Mouse (Mus musculus) CD4-positive, CD25-positive, alpha-beta regulatory T cell, adult 2 months (primary cell): ENCODE measurements around the gene Lrrc20.

Experiments
- DNase-seq: peaks from one replicate; pipeline ENCODE4 v3.0.0-alpha.2; 2012; ENCODE audit warnings: low read depth, low spot score

The Lrrc20 gene

GRCm38 (mm10) chr10:61473640-61474039 is 2.0 kb upstream of the Lrrc20 start:
- DNase-seq, result no peak

GRCm38 (mm10) chr10:61474344-61474743 is 1.3 kb upstream of the Lrrc20 start:
- DNase-seq, result no peak

- DNase-seq, result no peak
Observed at GRCm38 (mm10) chr10:61476440-61477165, 1.0 kb downstream of the Lrrc20 start.

DNA sequence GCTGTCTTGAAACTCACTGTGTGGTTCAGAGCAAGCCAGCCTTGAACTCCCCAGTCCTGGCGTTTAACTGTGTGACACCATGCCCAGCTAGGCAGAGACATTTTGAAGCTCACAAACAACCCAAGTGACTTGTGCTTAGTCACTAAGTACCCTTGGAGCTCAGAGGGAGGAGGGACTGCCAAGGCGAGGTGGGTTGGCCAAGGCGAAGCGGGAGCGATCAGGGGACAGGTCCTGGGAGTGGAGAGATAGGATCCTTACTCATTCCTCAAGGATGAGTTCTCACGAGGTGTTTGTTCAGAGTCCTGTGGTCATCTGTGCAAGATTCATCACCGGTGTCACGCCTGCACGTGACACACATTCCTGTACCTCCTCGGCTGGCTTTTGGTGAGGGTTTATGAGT is 3.9 kb downstream of the Lrrc20 start:
- no peak for DNase-seq

DNA sequence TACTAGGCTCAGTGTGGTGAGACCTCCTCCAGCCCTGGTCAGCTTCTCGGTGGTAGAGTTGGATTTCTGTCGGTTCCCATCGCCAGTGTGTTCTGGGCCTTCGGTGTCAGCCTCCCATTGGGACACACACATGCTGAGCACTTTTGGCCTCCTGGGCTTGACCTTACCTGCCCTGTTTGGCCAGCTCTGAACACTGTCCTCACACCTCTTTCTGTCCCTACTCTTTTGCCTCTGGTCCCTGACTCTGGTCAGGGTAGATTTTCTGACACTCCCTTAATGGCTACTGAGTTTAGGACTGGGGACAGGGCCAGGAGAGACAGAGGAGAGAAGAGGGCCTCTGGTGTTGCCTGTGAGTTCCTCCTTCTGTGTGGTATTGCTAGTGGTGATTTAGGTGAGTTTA is 4.3 kb downstream of the Lrrc20 start:
- no peak for DNase-seq

DNA sequence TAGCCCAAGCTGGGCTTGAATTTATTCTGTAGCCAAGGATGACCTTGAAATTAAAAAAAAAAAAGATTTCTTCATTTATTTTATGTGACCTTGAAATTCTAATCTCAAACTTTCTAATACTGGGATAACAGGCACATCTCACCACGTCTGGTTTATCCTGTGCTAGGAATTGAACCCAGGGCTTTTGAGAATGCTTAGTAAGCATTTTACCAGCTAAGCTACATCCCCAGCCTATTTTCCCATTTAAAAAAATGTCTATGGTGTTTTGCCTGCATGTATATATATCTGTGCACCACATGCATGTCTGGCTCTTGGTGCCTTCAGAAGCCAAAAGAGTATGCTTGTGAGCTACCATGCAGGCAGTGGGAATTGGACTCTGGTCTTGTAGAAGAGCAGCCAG is 4.9 kb downstream of the Lrrc20 start:
- DNase-seq, result no peak

DNA sequence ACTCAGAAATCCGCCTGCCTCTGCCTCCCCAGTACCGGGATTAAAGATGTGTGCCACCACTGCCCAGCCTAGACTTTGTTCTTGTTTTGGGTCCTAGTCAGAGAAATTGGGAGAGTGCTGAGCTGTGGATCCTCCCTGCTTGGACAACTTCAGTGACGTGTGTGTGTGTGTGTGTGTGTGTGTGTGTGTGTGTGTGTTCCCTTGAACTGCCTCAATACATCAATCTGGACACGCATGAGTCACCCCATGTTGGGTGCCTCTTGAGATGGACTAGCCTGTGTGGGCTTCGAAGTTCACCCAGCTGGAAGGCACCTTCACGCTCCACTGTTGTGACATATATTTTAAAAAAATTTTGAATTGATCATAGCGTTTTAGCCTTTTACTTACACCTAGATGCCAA is 7.2 kb downstream of the Lrrc20 start:
- no peak for DNase-seq

DNA sequence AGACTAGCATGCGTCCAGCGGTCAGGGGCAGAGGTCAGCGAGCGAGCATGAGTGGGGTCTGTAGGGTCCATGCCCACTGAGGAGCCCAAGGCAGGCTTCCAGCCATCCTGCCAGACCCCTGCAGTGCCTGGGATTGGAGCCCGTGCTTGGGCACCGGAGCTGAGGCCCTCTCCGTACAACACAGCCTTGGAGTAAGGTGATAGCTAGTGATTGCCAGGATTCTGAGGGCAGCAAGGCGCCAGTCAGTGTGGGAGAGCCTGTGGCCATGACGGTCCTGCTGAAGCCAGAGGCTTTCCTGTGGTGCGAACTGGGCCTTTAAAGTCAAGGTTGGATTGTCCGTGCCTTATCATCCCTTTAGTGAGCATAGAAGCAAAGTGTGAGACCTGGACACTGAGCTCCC is 9.2 kb downstream of the Lrrc20 start:
- no peak for DNase-seq

DNA sequence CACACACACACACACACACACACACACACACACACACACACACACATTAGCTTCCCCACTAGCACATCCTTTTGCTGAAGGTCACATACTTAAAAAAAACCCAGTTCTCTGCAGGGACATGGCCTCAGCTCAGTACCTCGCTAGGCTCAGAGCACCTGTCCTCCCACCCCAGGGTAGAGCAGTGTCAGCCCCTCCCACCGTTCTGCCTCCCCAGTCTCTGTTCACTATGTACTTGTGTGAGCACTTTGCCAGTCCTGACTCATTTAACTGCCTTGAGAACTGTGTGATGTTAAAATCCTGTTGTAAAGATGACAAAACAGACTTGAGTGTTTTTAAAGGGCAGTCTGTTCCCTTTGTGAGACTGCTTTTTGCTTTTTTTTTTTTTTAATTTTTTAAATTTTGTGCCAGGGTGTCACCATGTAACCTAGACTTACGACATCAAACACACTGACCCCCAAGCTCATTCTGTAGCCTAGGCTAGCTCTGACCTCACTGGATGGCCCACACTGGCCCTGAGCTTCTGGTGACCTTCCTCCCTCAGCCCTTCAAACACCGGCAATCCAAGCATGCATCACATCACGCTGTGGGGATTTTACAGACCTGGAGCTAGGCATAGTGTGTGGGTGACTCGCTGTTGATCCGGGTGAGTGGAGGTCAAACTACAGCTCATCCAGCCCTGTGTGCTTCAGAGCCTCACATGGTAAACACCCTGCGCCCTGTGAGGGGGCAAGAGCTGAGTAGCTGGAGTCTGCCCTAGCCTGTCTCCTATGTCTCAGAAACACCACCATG is 11.1 kb downstream of the Lrrc20 start:
- DNase-seq, result no peak

GRCm38 (mm10) chr10:61488522-61489110 is 13.0 kb downstream of the Lrrc20 start:
- DNase-seq, result no peak

GRCm38 (mm10) chr10:61491573-61491972 is 16.0 kb downstream of the Lrrc20 start:
- no peak for DNase-seq

GRCm38 (mm10) chr10:61492040-61492439 is 16.4 kb downstream of the Lrrc20 start:
- peak; percentile 86 for DNase-seq

GRCm38 (mm10) chr10:61495461-61495860 is 19.9 kb downstream of the Lrrc20 start:
- no peak for DNase-seq

GRCm38 (mm10) chr10:61496231-61496630 is 20.6 kb downstream of the Lrrc20 start:
- no peak for DNase-seq

GRCm38 (mm10) chr10:61499505-61500466 is 24.2 kb downstream of the Lrrc20 start:
- no peak for DNase-seq

DNA sequence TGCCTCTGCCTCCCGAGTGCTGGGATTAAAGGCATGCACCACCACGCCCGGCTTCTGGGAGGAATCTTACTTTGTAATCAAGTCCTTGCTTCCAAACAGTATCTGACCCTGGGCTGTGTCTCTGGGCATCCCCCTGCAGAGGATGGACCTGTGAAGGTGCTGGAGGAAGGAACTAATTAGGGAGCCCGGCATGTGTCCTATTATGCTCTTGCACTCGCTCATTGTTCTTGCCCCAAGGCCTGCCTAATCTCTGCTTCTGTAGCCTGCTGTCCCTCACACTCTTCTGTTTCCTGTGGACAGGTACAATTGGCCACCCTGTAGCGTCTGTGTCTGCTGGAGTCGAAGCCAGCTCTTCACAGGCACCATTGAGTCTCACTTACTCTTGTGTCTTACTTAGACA is 25.2 kb downstream of the Lrrc20 start:
- no peak for DNase-seq

DNA sequence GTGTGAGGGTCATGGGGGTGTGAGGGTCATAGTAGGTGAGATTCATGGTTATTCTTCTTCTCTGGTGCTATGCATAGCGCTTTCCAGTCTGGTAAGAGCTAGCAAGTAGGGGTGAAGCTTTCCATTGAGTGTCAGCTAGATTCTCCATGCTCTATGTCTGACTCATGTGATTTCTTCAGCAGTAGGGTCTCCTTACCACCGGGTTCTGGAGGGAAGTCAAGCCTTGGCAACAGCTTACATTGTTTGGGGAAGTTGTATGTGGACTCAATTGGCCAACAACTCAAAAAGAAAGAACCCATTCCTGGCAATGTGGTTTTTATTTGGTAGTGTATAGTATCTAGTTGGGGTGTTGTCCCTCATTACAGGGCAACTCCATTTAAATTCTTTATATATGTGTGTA is 28.5 kb downstream of the Lrrc20 start:
- no peak for DNase-seq

DNA sequence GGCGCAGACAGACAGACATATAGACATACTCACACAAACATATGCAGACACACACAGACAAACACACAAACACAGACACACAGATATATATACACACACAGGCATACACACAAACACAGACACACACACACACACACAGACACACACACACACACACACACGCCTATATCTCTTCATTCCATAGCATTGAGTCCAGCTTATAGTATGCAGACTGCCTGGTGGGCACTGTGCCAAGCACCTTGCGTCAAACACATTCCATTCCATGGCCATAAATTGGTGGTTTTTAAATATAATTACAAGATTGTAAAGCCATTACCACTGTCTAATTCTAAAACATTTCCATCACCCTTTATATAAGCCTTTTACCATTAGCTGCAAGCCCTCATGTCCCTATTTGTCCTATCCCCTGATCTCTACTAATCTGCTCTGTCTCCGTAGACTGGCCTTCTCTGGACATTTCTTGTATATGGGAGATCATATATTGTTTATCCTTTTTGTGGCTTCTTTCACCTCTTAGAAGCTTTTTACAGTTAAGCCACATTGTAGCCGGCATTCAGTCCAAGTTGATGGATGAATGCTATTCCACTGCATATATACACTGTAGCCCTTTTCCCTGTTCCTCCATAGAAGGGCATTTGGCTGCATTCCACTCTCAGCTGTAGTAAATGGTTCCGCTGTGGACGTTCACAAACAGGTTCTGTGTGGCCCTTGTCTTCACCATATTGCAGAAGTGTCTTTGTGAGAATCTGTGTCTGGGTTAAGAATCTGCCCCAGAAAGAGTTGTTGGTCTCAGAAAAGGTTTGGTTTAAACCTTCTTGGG is 31.0 kb downstream of the Lrrc20 start:
- no peak for DNase-seq

- DNase-seq, result no peak
Observed at GRCm38 (mm10) chr10:61509873-61510272, 34.3 kb downstream of the Lrrc20 start.

GRCm38 (mm10) chr10:61510809-61511208 is 35.2 kb downstream of the Lrrc20 start:
- no peak for DNase-seq
